Mouse (Mus musculus) liver, adult 2 months (tissue): ENCODE measurements around the gene Ier5l.

Experiments used
- CTCF ChIP-seq: fragments of 200-500 bp; IDR thresholded peaks from 2 replicates; pipeline ENCODE4 v1.5.1; 2011; ENCODE audit warnings: low read depth, low read length, control low read depth
- POLR2A ChIP-seq: fragments of 200-500 bp; IDR thresholded peaks from 2 replicates; pipeline ENCODE4 v1.6.1; 2011; ENCODE audit warnings: low read length, control low read depth; ENCODE audit not compliant: insufficient read depth; ENCODE audit errors: extremely low read depth

GRCm38 (mm10) chr2:30454587-30454986, 19.4 kb downstream of the Ier5l start:
- TF ChIP-seq CTCF, result no peak
- no peak for TF ChIP-seq POLR2A
